In genomic region chr4:78466591-78466990, GRCm38 (mm10) we compare ENCODE assay signal across 14 mouse cellular contexts.
"Had no signal": no experiment of that assay in that cellular context is flagged by ENCODE, and none has a peak within 500 bp of the region (broad histone marks: within the 10 kb centered on the region; RNA-seq: fewer than 3 reads in every experiment).

No protein-coding gene starts in this region.

- DNase-seq: gastrocnemius, adult 2 months; gastrocnemius, postnatal 10 days; gastrocnemius, postnatal 36 days; heart, adult 11 months; heart, adult 2 months; heart, postnatal 14 days; heart, postnatal 36 days; kidney, adult 11 months; kidney, adult 2 months; kidney, adult 9 months; kidney, postnatal 14 days; kidney, postnatal 36 days; layer of hippocampus, adult 9-11 months; layer of hippocampus, postnatal 36 days had no signal
